34 mouse cellular contexts compared by ENCODE assay signal in genomic region chr9:120101165-120101564, GRCm38 (mm10). TPM values are rescaled to one million over a fixed set of nuclear protein-coding genes. Genes with fewer than 3 reads are reported as not detected.
DNase-seq lines count a peak whose midpoint lies in the region; ATAC-seq and TF ChIP-seq lines count a peak whose summit lies in the region.
"Had no signal": no experiment of that assay in that cellular context is flagged by ENCODE, and none has a peak within 500 bp of the region (broad histone marks: within the 10 kb centered on the region; RNA-seq: fewer than 3 reads in every experiment).

No protein-coding gene starts in this region.

- 0 out of 2 replicates have a peak, but pooled peaks cover 2% of the 10 kb centered on the region for H3K9me3 ChIP-seq in heart, embryonic 10.5 days
- peaks cover 4% of the 10 kb centered on the region; the same call in 1 of the 2 replicates for H3K9me3 ChIP-seq in kidney, embryonic 16.5 days (ENCODE audit: low read length)
- no peaks in the 10 kb centered on the region for H3K9me3 ChIP-seq in hindbrain, embryonic 14.5 days (ENCODE audit: control insufficient read depth, low read length)
- H3K9me3 ChIP-seq: forebrain, embryonic 15.5 days; heart, embryonic 15.5 days had no signal

- intact Hi-C loops in heart, adult 2 months (cut with DNase I), result no loop called here

- H3K36me3 ChIP-seq in heart, embryonic 10.5 days, result no peaks in the 10 kb centered on the region
- no peaks in the 10 kb centered on the region for H3K36me3 ChIP-seq in heart, adult 2 months (ENCODE audit: control insufficient read depth, insufficient read depth, low read length)
- H3K36me3 ChIP-seq in splenic B cell, adult 2 months (ENCODE audit: control insufficient read depth, insufficient read depth, low read length, poor library complexity, severe bottlenecking), result no peaks in the 10 kb centered on the region
- H3K36me3 ChIP-seq in kidney, embryonic 16.5 days (ENCODE audit: insufficient read depth, low read length), result no peaks in the 10 kb centered on the region
- H3K36me3 ChIP-seq in hindbrain, embryonic 14.5 days (replicated peaks; ENCODE audit: control insufficient read depth, insufficient read depth), result no peaks in the 10 kb centered on the region
- H3K36me3 ChIP-seq: embryonic facial prominence, embryonic 10.5 days; embryonic facial prominence, embryonic 13.5 days; forebrain, embryonic 12.5 days; forebrain, embryonic 15.5 days; G1E; heart, embryonic 12.5 days; heart, embryonic 15.5 days; hindbrain, embryonic 10.5 days; hindbrain, embryonic 13.5 days had no signal

- no peaks in the 10 kb centered on the region for H3K27me3 ChIP-seq in heart, embryonic 10.5 days (ENCODE audit: insufficient read depth, poor library complexity, severe bottlenecking)
- no peaks in the 10 kb centered on the region for H3K27me3 ChIP-seq in heart, adult 2 months (ENCODE audit: control insufficient read depth, insufficient read depth, low read length)
- H3K27me3 ChIP-seq in splenic B cell, adult 2 months (ENCODE audit: control insufficient read depth, insufficient read depth, low read length, poor library complexity, severe bottlenecking), result no peaks in the 10 kb centered on the region
- no peaks in the 10 kb centered on the region for H3K27me3 ChIP-seq in kidney, embryonic 16.5 days (ENCODE audit: insufficient read depth, low read length)
- H3K27me3 ChIP-seq in hindbrain, embryonic 14.5 days (ENCODE audit: control insufficient read depth, insufficient read depth, low read length), result no peaks in the 10 kb centered on the region
- H3K27me3 ChIP-seq: CH12.LX; embryonic facial prominence, embryonic 13.5 days; forebrain, embryonic 12.5 days; forebrain, embryonic 15.5 days; heart, embryonic 12.5 days; heart, embryonic 15.5 days; hindbrain, embryonic 13.5 days had no signal

- 93% methylated on average over 2 of the region's 2 CpGs for WGBS in heart, embryonic 10.5 days
- 80% methylated on average over 2 of the region's 2 CpGs for WGBS in heart, adult 2 months
- 85% methylated on average over 2 of the region's 2 CpGs for WGBS in kidney, embryonic 16.5 days
- WGBS in hindbrain, embryonic 14.5 days, result 93% methylated on average over 2 of the region's 2 CpGs

- H3K9ac ChIP-seq in heart, adult 2 months (ENCODE audit: low read depth, low read length), result no peak overlapping the region
- H3K9ac ChIP-seq in kidney, embryonic 16.5 days (replicated peaks; ENCODE audit: low read length), result no peak overlapping the region
- no peak overlapping the region for H3K9ac ChIP-seq in hindbrain, embryonic 14.5 days
- H3K9ac ChIP-seq: embryonic facial prominence, embryonic 13.5 days; forebrain, embryonic 12.5 days; forebrain, embryonic 15.5 days; heart, embryonic 12.5 days; heart, embryonic 15.5 days; hindbrain, embryonic 13.5 days had no signal

- TF ChIP-seq EP300 in heart, adult 2 months (IDR thresholded peaks at IDR 0.05; ENCODE audit: insufficient read depth, low read depth, low read length), result no peak

- no peak overlapping the region for H3K4me3 ChIP-seq in heart, embryonic 10.5 days
- H3K4me3 ChIP-seq in heart, adult 2 months, result no peak overlapping the region
- no peak overlapping the region for H3K4me3 ChIP-seq in kidney, embryonic 16.5 days (ENCODE audit: low read length)
- no peak overlapping the region for H3K4me3 ChIP-seq in hindbrain, embryonic 14.5 days (replicated peaks; ENCODE audit: low read length)
- H3K4me3 ChIP-seq: embryonic facial prominence, embryonic 10.5 days; embryonic facial prominence, embryonic 13.5 days; erythroblast, embryonic 14.5 days; forebrain, embryonic 12.5 days; forebrain, embryonic 15.5 days; heart, embryonic 12.5 days; heart, embryonic 15.5 days; hindbrain, embryonic 10.5 days; hindbrain, embryonic 13.5 days had no signal

- no peaks in the 10 kb centered on the region for H3K4me1 ChIP-seq in heart, embryonic 10.5 days
- no peaks in the 10 kb centered on the region for H3K4me1 ChIP-seq in heart, adult 2 months (ENCODE audit: control insufficient read depth, insufficient read depth, low read length)
- H3K4me1 ChIP-seq in kidney, embryonic 16.5 days (ENCODE audit: insufficient read depth, low read length), result no peaks in the 10 kb centered on the region
- H3K4me1 ChIP-seq in hindbrain, embryonic 14.5 days (replicated peaks; ENCODE audit: control insufficient read depth, insufficient read depth, low read length), result no peaks in the 10 kb centered on the region
- H3K4me1 ChIP-seq: forebrain, embryonic 12.5 days; heart, embryonic 12.5 days; heart, embryonic 15.5 days; hindbrain, embryonic 10.5 days; hindbrain, embryonic 13.5 days had no signal

- no peak for TF ChIP-seq POLR2A in heart, adult 2 months (IDR thresholded peaks at IDR 0.05; ENCODE audit: insufficient read depth, low read depth, low read length)

- no peak overlapping the region for H3K27ac ChIP-seq in heart, embryonic 10.5 days
- H3K27ac ChIP-seq in heart, adult 2 months, result no peak overlapping the region
- H3K27ac ChIP-seq in kidney, embryonic 16.5 days (ENCODE audit: low read length), result no peak overlapping the region
- H3K27ac ChIP-seq in hindbrain, embryonic 14.5 days, result no peak overlapping the region
- H3K27ac ChIP-seq: embryonic facial prominence, embryonic 10.5 days; embryonic facial prominence, embryonic 13.5 days; forebrain, embryonic 12.5 days; forebrain, embryonic 15.5 days; heart, embryonic 15.5 days; hindbrain, embryonic 10.5 days; hindbrain, embryonic 13.5 days; hindbrain, postnatal 0 days had no signal

- ATAC-seq in common myeloid progenitor, adult 5-6 weeks (replicated peaks; ENCODE audit: low read depth, poor library complexity, severe bottlenecking), result peak; percentile 15; the same call in 1 of the 2 replicates
- ATAC-seq in megakaryocyte progenitor cell, adult 5-6 weeks (replicated peaks; ENCODE audit: poor library complexity), result peak; percentile 48; the same call in 1 of the 2 replicates
- no peak for ATAC-seq in kidney, embryonic 16.5 days (ENCODE audit: low FRiP score, low TSS enrichment)
- no peak for ATAC-seq in hindbrain, embryonic 14.5 days (ENCODE audit: low FRiP score)
- ATAC-seq: forebrain, embryonic 15.5 days; hindbrain, postnatal 0 days had no signal

- DNase-seq in heart, embryonic 10.5 days (ENCODE audit: low spot score), result peak; percentile 67
- DNase-seq in heart, adult 2 months, result no peak
- peak; percentile 50 for DNase-seq in splenic B cell, adult 2 months (ENCODE audit: low read depth, low spot score)
- no peak for DNase-seq in right cerebral cortex, postnatal 25 days
- DNase-seq in hindbrain, embryonic 14.5 days (ENCODE audit: low spot score), result no peak
- DNase-seq: adrenal gland, adult 2 months; adrenal gland, postnatal 14 days; cerebellum, adult 11 months; cerebellum, adult 2 months; cerebellum, adult 9-11 months; cerebellum, postnatal 25 days; embryo, embryonic 11 days; gastrocnemius, postnatal 25 days; heart, postnatal 10 days; heart, postnatal 36 days had no signal

- TF ChIP-seq CTCF in heart, adult 2 months (IDR thresholded peaks at IDR 0.05), result no peak

- no peaks in the 10 kb centered on the region for H3K79me2 ChIP-seq in heart, adult 2 months (replicated peaks; ENCODE audit: control insufficient read depth, insufficient read depth, low read length)

- H3K4me2 ChIP-seq in kidney, embryonic 16.5 days (replicated peaks; ENCODE audit: low read depth, low read length), result no peak overlapping the region
- H3K4me2 ChIP-seq in hindbrain, embryonic 14.5 days (replicated peaks), result no peak overlapping the region
- H3K4me2 ChIP-seq: embryonic facial prominence, embryonic 13.5 days; forebrain, embryonic 12.5 days; forebrain, embryonic 15.5 days; heart, embryonic 12.5 days; heart, embryonic 15.5 days; hindbrain, embryonic 13.5 days had no signal

RNA-seq across cellular contexts. Expression of gene Slc25a38, which starts 9.0 kb away (rescaled TPM):
- polyA plus RNA-seq in heart, embryonic 10.5 days (2016; fragmentation: Nextera tagmentation; extraction: Ambion mirVana), result 39.8 and 42.1 TPM in 2 replicates
- 10 to 100 TPM; 18.4 to 22.7 TPM for total RNA-seq in heart, adult 2 months (2021)
- polyA plus RNA-seq in heart, adult 2 months (2012; rRNA removed), result 29.1 and 32.1 TPM in 2 replicates
- 31.2 and 41.1 TPM in 2 replicates for total RNA-seq in common myeloid progenitor, adult 5-6 weeks (2017)
- total RNA-seq in megakaryocyte progenitor cell, adult 5-6 weeks (2015), result 15.8 and 17.1 TPM in 2 replicates
- total RNA-seq in megakaryocyte progenitor cell, adult 5-6 weeks (2017), result 16.9 and 19.7 TPM in 2 replicates
- polyA plus RNA-seq in kidney, embryonic 16.5 days (2015; fragmentation: Nextera tagmentation; extraction: Ambion mirVana), result 36.3 and 37.0 TPM in 2 replicates
- 38.3 and 43.0 TPM in 2 replicates for polyA plus RNA-seq in hindbrain, embryonic 14.5 days (2014; fragmentation: Nextera tagmentation; extraction: Ambion mirVana)

RNA-seq across cellular contexts. Expression of gene Ccr8, which starts 9.3 kb away (rescaled TPM):
- polyA plus RNA-seq in heart, embryonic 10.5 days (2016; fragmentation: Nextera tagmentation; extraction: Ambion mirVana), result not detected in 2 replicates
- not detected for total RNA-seq in heart, adult 2 months (2021)
- not detected in 2 replicates for polyA plus RNA-seq in heart, adult 2 months (2012; rRNA removed)
- not detected in 2 replicates for total RNA-seq in common myeloid progenitor, adult 5-6 weeks (2017)
- not detected in 2 replicates for total RNA-seq in megakaryocyte progenitor cell, adult 5-6 weeks (2015)
- not detected in 2 replicates for total RNA-seq in megakaryocyte progenitor cell, adult 5-6 weeks (2017)
- not detected in 2 replicates for polyA plus RNA-seq in kidney, embryonic 16.5 days (2015; fragmentation: Nextera tagmentation; extraction: Ambion mirVana)
- polyA plus RNA-seq in hindbrain, embryonic 14.5 days (2014; fragmentation: Nextera tagmentation; extraction: Ambion mirVana), result not detected in 2 replicates
- total RNA-seq: adrenal gland, adult 2 months; adrenal gland, postnatal 14 days; adrenal gland, postnatal 4 days; CH12.LX; G1E; gastrocnemius, adult 8-10 months; gastrocnemius, postnatal 25 days; heart, adult 8-10 months; heart, postnatal 10 days; heart, postnatal 36 days; hindbrain, postnatal 0 days had no signal
- polyA plus RNA-seq: adrenal gland, adult 2 months; cerebellum, adult 2 months; embryonic facial prominence, embryonic 10.5 days; erythroblast, embryonic 14.5 days; forebrain, embryonic 12.5 days; forebrain, embryonic 15.5 days; G1E; gonadal fat pad, adult 2 months; heart, embryonic 12.5 days; hindbrain, embryonic 10.5 days; hindbrain, embryonic 13.5 days; hindbrain, postnatal 0 days had no signal

RNA-seq across cellular contexts. Expression of gene Rpsa, which starts 26.3 kb away (rescaled TPM):
- polyA plus RNA-seq in heart, embryonic 10.5 days (2016; fragmentation: Nextera tagmentation; extraction: Ambion mirVana), result 1,047 and 1,189 TPM in 2 replicates
- total RNA-seq in heart, adult 2 months (2021), result 100 to 1,000 TPM; 457 to 528 TPM
- 1,018 and 1,107 TPM in 2 replicates for polyA plus RNA-seq in heart, adult 2 months (2012; rRNA removed)
- total RNA-seq in common myeloid progenitor, adult 5-6 weeks (2017), result 5,315 and 5,374 TPM in 2 replicates
- 3,721 and 3,879 TPM in 2 replicates for total RNA-seq in megakaryocyte progenitor cell, adult 5-6 weeks (2015)
- 5,290 and 6,669 TPM in 2 replicates for total RNA-seq in megakaryocyte progenitor cell, adult 5-6 weeks (2017)
- polyA plus RNA-seq in kidney, embryonic 16.5 days (2015; fragmentation: Nextera tagmentation; extraction: Ambion mirVana), result 1,478 and 1,498 TPM in 2 replicates
- polyA plus RNA-seq in hindbrain, embryonic 14.5 days (2014; fragmentation: Nextera tagmentation; extraction: Ambion mirVana), result 1,110 and 1,180 TPM in 2 replicates

RNA-seq across cellular contexts. Expression of gene Cx3cr1, which starts 31.5 kb away (rescaled TPM):
- polyA plus RNA-seq in heart, embryonic 10.5 days (2016; fragmentation: Nextera tagmentation; extraction: Ambion mirVana), result 1.1 and 4.1 TPM in 2 replicates
- 1 to 10 TPM; 1.2 to 3.7 TPM for total RNA-seq in heart, adult 2 months (2021)
- polyA plus RNA-seq in heart, adult 2 months (2012; rRNA removed), result 4.4 and 6.4 TPM in 2 replicates
- 7.5 and 9.4 TPM in 2 replicates for total RNA-seq in common myeloid progenitor, adult 5-6 weeks (2017)
- total RNA-seq in megakaryocyte progenitor cell, adult 5-6 weeks (2015), result 10.6 and 11.9 TPM in 2 replicates
- 10.8 and 13.9 TPM in 2 replicates for total RNA-seq in megakaryocyte progenitor cell, adult 5-6 weeks (2017)
- polyA plus RNA-seq in kidney, embryonic 16.5 days (2015; fragmentation: Nextera tagmentation; extraction: Ambion mirVana), result 5.3 and 7.9 TPM in 2 replicates
- 6.5 and 9.0 TPM in 2 replicates for polyA plus RNA-seq in hindbrain, embryonic 14.5 days (2014; fragmentation: Nextera tagmentation; extraction: Ambion mirVana)
- total RNA-seq: CH12.LX had no signal
- polyA plus RNA-seq: G1E had no signal

RNA-seq across cellular contexts. Expression of gene Mobp, which starts 48.3 kb away (rescaled TPM):
- polyA plus RNA-seq in heart, embryonic 10.5 days (2016; fragmentation: Nextera tagmentation; extraction: Ambion mirVana), result not detected in 2 replicates
- not detected for total RNA-seq in heart, adult 2 months (2021)
- polyA plus RNA-seq in heart, adult 2 months (2012; rRNA removed), result 0.09 TPM in 1 of 2 replicates, not detected in the other
- not detected in 2 replicates for total RNA-seq in common myeloid progenitor, adult 5-6 weeks (2017)
- not detected in 2 replicates for total RNA-seq in megakaryocyte progenitor cell, adult 5-6 weeks (2015)
- total RNA-seq in megakaryocyte progenitor cell, adult 5-6 weeks (2017), result not detected in 2 replicates
- polyA plus RNA-seq in kidney, embryonic 16.5 days (2015; fragmentation: Nextera tagmentation; extraction: Ambion mirVana), result not detected in 2 replicates
- polyA plus RNA-seq in hindbrain, embryonic 14.5 days (2014; fragmentation: Nextera tagmentation; extraction: Ambion mirVana), result 0.08 and 0.15 TPM in 2 replicates
- total RNA-seq: adrenal gland, postnatal 14 days; adrenal gland, postnatal 4 days; CH12.LX; gastrocnemius, adult 8-10 months; gastrocnemius, postnatal 25 days; heart, postnatal 10 days; heart, postnatal 36 days had no signal
- polyA plus RNA-seq: adrenal gland, adult 2 months; embryonic facial prominence, embryonic 13.5 days; erythroblast, embryonic 14.5 days; G1E; heart, embryonic 12.5 days; hindbrain, embryonic 13.5 days had no signal

Comparison
In these comparisons a context has a peak if more than half of its experiments do, and no peak if none do; other contexts are left out.
1. DNase-seq: peak in heart, embryonic 10.5 days (single experiment) and splenic B cell, adult 2 months (single experiment); none in heart, adult 2 months (0 of 2), right cerebral cortex, postnatal 25 days (single experiment) and hindbrain, embryonic 14.5 days (single experiment).
2. ATAC-seq: peak in common myeloid progenitor, adult 5-6 weeks (single experiment) and megakaryocyte progenitor cell, adult 5-6 weeks (single experiment); none in kidney, embryonic 16.5 days (single experiment) and hindbrain, embryonic 14.5 days (single experiment).